Mouse (Mus musculus): ENCODE measurements at regions not wholly inside any gene's neighbourhood (a gene's known extent, or its start where the extent isn't known, plus 50 kb on each side); places are given as distances from the start of the nearest gene placed in this dataset.
"Not testable (repeated sequence)": the region's sequence is repeated elsewhere in the genome, so short reads cannot be mapped to it uniquely, and the experiment has no call there.

- Histone ChIP-seq H3K4me1 (replicated peaks; ENCODE audit: control insufficient read depth, insufficient read depth, low read length) (peaks cover 8% of the 10 kb centered on the region), H3K4me3 (ENCODE audit: control insufficient read depth, insufficient read depth, low read length) (no peak overlapping the region), H3K36me3 (ENCODE audit: control insufficient read depth, insufficient read depth, low read length) (no peaks in the 10 kb centered on the region), H3K27ac (ENCODE audit: control insufficient read depth, insufficient read depth, low read length) (no peak overlapping the region; the same call in 1 of the 2 replicates), H3K27me3 (ENCODE audit: control insufficient read depth, insufficient read depth, low read length) (no peaks in the 10 kb centered on the region)
- 64% methylated on average over 9 of the region's 9 CpGs for WGBS
- no peak for TF ChIP-seq CTCF (IDR thresholded peaks at IDR 0.05; ENCODE audit: borderline replicate concordance, control insufficient read depth, extremely low read depth, insufficient read depth, low read length, poor library complexity)
- DNase-seq: no peak
Observed at GRCm38 (mm10) chr17:31753113-31753858, 75.7 kb downstream of the Cryaa start.

- Histone ChIP-seq H3K4me3 (ENCODE audit: control insufficient read depth, insufficient read depth, low read length) (no peak overlapping the region), H3K27ac (ENCODE audit: control insufficient read depth, insufficient read depth, low read length) (no peak overlapping the region; the same call in 1 of the 2 replicates), H3K36me3 (ENCODE audit: control insufficient read depth, insufficient read depth, low read length) (no peaks in the 10 kb centered on the region), H3K4me1 (replicated peaks; ENCODE audit: control insufficient read depth, insufficient read depth, low read length) (peaks cover 8% of the 10 kb centered on the region), H3K27me3 (ENCODE audit: control insufficient read depth, insufficient read depth, low read length) (no peaks in the 10 kb centered on the region)
- WGBS: 62% methylated on average over 4 of the region's 4 CpGs
- no peak for DNase-seq
- no peak for TF ChIP-seq POLR2A (IDR thresholded peaks at IDR 0.05; ENCODE audit: control insufficient read depth, extremely low read depth, insufficient read depth, low read length, poor library complexity)
- no peak for TF ChIP-seq CTCF (IDR thresholded peaks at IDR 0.05; ENCODE audit: borderline replicate concordance, control insufficient read depth, extremely low read depth, insufficient read depth, low read length, poor library complexity)
Observed at GRCm38 (mm10) chr17:31753859-31754229, 76.2 kb downstream of the Cryaa start.

GRCm38 (mm10) chr17:31760465-31760864, 82.9 kb downstream of the Cryaa start:
- no peaks in the 10 kb centered on the region for H3K4me1 ChIP-seq (replicated peaks; ENCODE audit: control insufficient read depth, insufficient read depth, low read length)
- DNase-seq: no peak
- no peaks in the 10 kb centered on the region for H3K27me3 ChIP-seq (ENCODE audit: control insufficient read depth, insufficient read depth, low read length)
- 98% methylated on average over 2 of the region's 2 CpGs for WGBS
- TF ChIP-seq CTCF (IDR thresholded peaks at IDR 0.05; ENCODE audit: borderline replicate concordance, control insufficient read depth, extremely low read depth, insufficient read depth, low read length, poor library complexity) (no peak), POLR2A (IDR thresholded peaks at IDR 0.05; ENCODE audit: control insufficient read depth, extremely low read depth, insufficient read depth, low read length, poor library complexity) (no peak)
- H3K36me3 ChIP-seq (ENCODE audit: control insufficient read depth, insufficient read depth, low read length): no peaks in the 10 kb centered on the region
- H3K27ac ChIP-seq (ENCODE audit: control insufficient read depth, insufficient read depth, low read length): no peak overlapping the region
- no peak overlapping the region for H3K4me3 ChIP-seq (ENCODE audit: control insufficient read depth, insufficient read depth, low read length)

DNA sequence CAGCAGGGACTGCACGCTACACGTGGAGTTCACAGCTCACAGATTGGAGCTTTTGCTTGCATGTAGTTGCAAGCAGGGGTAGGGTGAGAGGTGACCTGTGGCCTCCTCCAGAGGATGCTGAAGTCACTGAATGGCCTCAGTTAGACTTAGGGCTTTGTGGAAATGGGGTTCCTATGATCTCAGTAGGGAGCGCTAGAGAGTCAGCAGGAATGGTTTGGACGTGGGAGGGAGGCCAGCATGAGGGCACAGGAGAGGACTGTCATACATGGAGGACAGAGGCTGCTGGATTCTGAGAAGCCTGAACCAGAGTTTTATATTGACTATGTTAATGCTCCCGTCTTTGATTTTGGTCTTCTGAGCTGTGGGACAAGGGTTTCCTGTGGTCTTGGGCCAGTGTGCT, 85.5 kb downstream of the Cryaa start:
- 81% methylated on average over 5 of the region's 5 CpGs for WGBS
- Histone ChIP-seq H3K27me3 (ENCODE audit: control insufficient read depth, insufficient read depth, low read length) (no peaks in the 10 kb centered on the region), H3K4me1 (replicated peaks; ENCODE audit: control insufficient read depth, insufficient read depth, low read length) (no peaks in the 10 kb centered on the region), H3K27ac (ENCODE audit: control insufficient read depth, insufficient read depth, low read length) (no peak overlapping the region), H3K4me3 (ENCODE audit: control insufficient read depth, insufficient read depth, low read length) (no peak overlapping the region), H3K36me3 (ENCODE audit: control insufficient read depth, insufficient read depth, low read length) (no peaks in the 10 kb centered on the region)
- DNase-seq: no peak
- TF ChIP-seq CTCF (IDR thresholded peaks at IDR 0.05; ENCODE audit: borderline replicate concordance, control insufficient read depth, extremely low read depth, insufficient read depth, low read length, poor library complexity) (no peak), POLR2A (IDR thresholded peaks at IDR 0.05; ENCODE audit: control insufficient read depth, extremely low read depth, insufficient read depth, low read length, poor library complexity) (no peak)

DNA sequence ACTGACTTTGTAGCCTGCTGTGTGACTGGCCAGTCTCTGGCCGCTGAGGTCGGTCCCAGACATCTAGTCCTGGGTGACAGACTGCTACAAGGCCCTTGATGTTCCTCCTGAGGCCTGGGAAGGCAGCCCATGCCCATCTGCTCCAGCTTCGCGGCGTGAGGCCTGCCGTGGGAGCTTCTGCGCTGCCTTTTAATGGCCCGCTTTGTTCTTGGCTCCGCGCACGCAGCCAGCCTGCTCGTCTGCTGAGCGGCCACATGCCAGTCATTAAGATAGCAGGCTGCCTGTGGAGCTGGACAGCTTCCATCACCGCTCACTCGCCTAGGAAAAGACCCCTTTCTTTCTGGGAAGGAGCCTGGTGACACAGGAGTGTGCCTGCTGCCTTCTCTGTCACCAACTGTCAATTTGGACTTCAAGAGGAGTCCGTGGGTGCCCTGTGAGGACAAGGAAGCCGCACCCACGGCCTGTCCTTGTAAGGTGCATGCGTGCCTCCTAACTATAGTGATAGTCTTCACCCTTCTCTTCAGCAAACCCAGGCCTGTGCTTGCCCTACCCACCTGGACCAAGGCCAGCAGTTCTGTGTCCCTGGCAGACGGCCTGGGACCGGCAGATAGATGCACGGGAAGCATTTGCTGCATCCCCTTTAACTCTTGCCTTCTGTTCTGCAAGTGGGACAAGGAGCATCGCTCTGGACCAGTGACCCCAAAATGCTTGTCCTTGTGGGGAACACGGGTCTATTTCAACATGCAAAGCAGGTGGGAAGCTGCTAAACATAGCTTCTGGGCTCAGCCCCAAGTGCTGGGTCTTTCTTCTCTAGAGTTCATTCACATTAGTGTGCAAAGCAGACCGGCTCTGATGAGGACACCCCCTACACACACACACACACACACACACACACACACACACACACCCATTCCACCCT, 88.6 kb downstream of the Sik1 start:
- WGBS: 80% methylated on average over 25 of the region's 25 CpGs
- H3K4me3 ChIP-seq (ENCODE audit: control insufficient read depth, insufficient read depth, low read length): no peak overlapping the region
- TF ChIP-seq CTCF (IDR thresholded peaks at IDR 0.05; ENCODE audit: borderline replicate concordance, control insufficient read depth, extremely low read depth, insufficient read depth, low read length, poor library complexity) (no peak), POLR2A (IDR thresholded peaks at IDR 0.05; ENCODE audit: control insufficient read depth, extremely low read depth, insufficient read depth, low read length, poor library complexity) (no peak)
- peaks cover 2% of the 10 kb centered on the region for H3K4me1 ChIP-seq (replicated peaks; ENCODE audit: control insufficient read depth, insufficient read depth, low read length)
- no peak for DNase-seq
- H3K27me3 ChIP-seq (ENCODE audit: control insufficient read depth, insufficient read depth, low read length): no peaks in the 10 kb centered on the region
- 0 out of 2 replicates have a peak overlapping the region, but pooled peaks have one; percentile 17 for H3K27ac ChIP-seq (ENCODE audit: control insufficient read depth, insufficient read depth, low read length)
- H3K36me3 ChIP-seq (ENCODE audit: control insufficient read depth, insufficient read depth, low read length): no peaks in the 10 kb centered on the region

GRCm38 (mm10) chr17:31772201-31772820, 83.3 kb downstream of the Sik1 start:
- TF ChIP-seq CTCF (IDR thresholded peaks at IDR 0.05; ENCODE audit: borderline replicate concordance, control insufficient read depth, extremely low read depth, insufficient read depth, low read length, poor library complexity) (no peak), POLR2A (IDR thresholded peaks at IDR 0.05; ENCODE audit: control insufficient read depth, extremely low read depth, insufficient read depth, low read length, poor library complexity) (no peak)
- Histone ChIP-seq H3K27me3 (ENCODE audit: control insufficient read depth, insufficient read depth, low read length) (no peaks in the 10 kb centered on the region), H3K4me3 (ENCODE audit: control insufficient read depth, insufficient read depth, low read length) (no peak overlapping the region), H3K27ac (ENCODE audit: control insufficient read depth, insufficient read depth, low read length) (no peak overlapping the region), H3K4me1 (replicated peaks; ENCODE audit: control insufficient read depth, insufficient read depth, low read length) (peaks cover 7% of the 10 kb centered on the region), H3K36me3 (ENCODE audit: control insufficient read depth, insufficient read depth, low read length) (no peaks in the 10 kb centered on the region)
- no peak for DNase-seq
- WGBS: 60% methylated on average over 9 of the region's 9 CpGs

DNA sequence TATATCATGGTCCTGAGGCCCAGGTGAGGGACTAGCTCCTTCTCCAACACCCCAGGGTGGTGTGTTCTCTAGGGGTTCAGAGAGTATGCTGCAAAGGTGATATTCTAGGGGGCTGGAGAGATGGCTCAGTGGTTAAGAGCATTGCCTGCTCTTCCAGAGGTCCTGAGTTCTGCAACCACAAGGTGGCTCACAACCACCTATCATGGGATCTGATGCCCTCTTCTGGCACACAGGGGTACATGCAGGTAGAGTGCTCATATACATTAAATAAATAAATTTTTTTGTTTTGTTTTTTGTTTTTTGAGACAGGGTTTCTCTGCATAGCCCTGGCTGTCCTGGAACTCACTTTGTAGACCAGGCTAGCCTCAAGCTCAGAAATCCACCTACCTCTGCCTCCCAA, 81.7 kb downstream of the Sik1 start:
- not testable (repeated sequence) for DNase-seq; H3K4me3 ChIP-seq (ENCODE audit: control insufficient read depth, insufficient read depth, low read length); H3K27me3 ChIP-seq (ENCODE audit: control insufficient read depth, insufficient read depth, low read length); H3K27ac ChIP-seq (ENCODE audit: control insufficient read depth, insufficient read depth, low read length); H3K4me1 ChIP-seq (replicated peaks; ENCODE audit: control insufficient read depth, insufficient read depth, low read length); H3K36me3 ChIP-seq (ENCODE audit: control insufficient read depth, insufficient read depth, low read length)
